Mouse (Mus musculus) spleen, adult 12 weeks (tissue): Measurements from ENCODE around the gene Flrt3.

Experiments
- DNase-seq: peaks from one replicate; pipeline ENCODE4 v3.0.0; 2022; ENCODE audit warnings: low spot score

The Flrt3 gene

DNA sequence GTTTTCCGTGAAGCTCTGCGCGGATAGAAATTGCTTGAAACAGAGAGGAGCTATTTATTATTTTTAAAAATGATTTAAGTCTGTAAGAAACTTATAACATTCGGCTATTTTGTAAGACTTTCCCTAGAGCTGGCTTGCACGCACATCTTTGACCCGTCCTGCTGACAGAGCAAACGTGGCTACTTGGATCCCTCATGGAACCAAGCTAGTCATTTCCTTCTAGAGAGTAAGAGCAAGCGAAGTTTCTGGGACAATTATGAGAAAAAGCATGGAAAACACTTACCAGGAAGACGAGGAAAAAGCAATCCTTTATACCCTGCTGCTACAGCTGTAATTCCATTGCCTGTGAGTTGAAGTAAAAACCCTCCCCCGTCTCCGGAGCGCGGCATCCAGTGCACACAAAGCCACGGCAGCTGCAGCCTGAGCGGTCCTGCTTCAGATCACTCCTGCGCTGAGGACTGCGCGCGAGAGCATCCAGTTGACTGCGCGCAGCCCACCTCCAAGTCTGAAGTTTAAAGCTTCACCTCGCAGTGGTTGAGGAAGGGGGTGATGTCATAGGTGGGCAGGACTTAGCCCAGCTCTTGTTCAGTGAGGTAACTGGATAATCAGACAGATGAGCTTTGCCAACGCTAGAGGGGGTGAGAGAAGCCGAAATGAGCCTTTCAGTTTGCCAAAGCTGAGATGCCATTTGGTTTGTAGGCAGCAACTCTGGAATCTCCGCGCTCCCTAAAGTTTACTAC is at the start of gene Flrt3:
Gene Flrt3 (minus strand): TSS at position 507 of the 740 bp plus-strand sequence.
- no peak for DNase-seq

DNA sequence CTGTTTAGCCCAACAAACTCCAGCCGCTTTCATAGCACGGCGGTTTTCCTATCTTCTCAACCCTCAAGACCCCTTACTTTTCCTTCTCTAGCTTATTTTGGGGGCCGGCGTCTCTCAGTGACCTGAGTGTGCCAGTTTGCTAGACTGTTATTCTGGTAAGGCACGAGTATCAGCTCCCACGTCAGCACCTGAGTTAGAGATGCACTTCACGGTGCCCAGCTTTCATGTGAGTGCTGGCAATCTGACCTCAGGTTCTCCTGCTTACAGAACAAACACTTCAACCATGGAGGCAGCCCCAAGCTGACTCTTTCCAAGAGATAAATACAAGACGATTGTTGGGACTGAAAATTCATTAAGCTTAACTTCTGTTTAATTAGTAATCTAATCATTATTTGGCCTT is 46.1 kb upstream of the Flrt3 start:
- no peak for DNase-seq

DNA sequence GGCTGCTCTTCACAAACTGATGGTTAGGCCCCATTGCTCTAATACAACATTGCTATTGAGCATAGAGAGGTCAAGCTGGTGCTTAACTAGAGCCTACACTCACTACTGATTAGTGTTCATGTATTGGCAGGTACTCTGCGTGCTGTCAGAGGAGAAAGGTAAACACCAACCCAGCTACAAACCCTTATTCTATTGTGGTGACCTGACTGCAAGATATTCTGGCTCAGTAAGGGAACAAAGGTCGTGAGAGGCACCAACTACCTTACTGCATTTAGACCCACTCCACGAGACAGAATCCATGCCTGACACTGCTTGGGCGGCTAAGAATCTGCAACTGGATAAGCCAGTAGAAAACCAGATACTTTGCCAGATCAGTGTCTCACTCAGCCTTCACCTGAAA is 44.6 kb upstream of the Flrt3 start:
- DNase-seq: no peak

DNA sequence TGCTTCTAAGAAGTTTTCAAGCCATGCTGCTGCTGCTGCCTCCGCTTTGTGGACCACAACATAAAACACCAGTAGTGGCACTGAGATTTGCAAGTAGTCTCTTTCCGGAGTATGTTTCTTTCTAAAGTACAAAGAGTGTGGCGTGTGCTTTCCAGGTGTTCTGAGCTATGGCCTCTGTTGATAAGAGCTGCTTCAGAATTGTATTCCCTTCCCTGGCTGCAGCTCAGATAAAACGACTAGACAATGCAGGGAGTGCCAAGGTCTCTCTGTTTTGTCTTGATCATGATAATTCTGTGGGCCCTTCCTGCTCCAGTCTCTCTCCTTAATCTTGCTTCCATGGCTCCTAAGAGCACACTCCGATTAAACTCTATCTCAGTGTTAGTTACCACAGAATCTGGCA is 36.3 kb upstream of the Flrt3 start:
- DNase-seq: no peak

DNA sequence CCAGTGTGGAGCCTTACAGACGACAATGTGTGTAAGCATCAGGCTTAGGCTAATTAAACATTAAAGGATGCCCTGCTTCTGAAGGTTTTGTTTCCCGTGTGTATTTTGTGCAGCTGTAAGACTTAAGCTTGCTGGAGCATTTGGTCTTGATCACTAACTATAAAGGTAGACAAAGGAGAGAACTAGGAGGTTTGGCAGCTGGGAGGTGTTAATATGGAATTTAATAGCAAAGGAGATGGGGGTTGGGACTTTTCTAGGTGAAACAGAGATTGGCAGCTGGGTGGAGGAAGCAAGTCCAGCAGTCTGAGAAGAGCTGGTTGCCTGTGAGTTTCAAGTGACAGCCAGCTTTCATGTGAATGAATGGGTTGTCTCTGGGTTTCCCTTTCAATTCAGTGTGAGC is 34.0 kb upstream of the Flrt3 start:
- no peak for DNase-seq

DNA sequence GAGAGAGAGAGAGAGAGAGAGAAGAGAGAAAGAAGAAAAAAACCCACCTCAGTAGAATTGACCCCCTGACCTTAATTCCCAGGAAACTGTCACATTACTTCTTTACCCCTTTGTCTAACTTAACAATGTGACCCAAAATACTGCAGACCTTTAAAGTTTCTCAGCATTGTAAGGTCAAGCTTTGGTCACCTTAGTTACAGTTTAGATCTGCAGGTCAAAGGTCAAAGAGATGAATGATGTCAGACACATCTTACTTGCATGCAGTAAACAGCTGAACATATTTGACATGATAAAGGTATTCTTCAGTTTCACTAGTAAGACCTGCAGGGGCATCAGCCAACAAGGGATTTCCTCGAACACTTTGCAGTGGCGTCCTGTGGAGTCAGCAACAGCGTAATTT is 32.9 kb upstream of the Flrt3 start:
- DNase-seq: no peak

DNA sequence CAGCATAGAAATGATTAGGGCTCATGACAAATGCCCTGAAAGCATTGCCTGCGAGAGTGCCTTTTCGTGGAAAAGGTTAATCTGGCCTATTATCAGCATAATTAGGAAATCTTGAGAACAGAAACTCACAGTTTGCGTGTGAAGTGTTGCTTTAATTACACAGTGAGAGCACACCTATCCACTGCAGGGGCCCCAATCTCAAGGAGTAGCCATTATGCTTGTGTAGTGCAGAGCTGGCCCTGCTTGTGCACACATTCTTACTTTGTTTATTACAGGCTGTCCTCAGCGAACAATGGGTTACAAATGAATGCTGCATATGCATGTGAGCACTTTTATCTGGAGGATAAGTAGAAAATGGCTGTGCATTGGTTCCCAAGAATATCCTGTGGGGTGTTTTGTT is 32.1 kb upstream of the Flrt3 start:
- no peak for DNase-seq

DNA sequence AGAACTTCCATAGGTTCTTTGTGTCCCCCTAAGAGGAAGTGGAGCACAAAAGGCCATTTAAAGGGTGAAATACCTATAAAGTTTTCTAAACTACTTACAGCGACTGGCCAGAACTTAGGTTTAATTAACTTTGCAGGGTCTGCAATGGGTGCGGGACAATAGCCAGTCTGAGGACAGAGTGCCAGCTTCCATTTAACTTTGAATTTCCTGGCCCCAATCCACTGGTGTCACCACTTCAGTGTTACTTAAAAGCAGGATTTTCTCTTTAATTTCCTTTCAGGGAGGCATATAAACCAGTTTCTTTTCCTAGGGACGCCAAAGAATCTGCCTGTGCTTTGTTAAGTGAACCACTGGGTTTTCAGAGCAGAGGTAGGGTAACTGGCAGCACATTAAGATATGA is 27.3 kb upstream of the Flrt3 start:
- DNase-seq: no peak

DNA sequence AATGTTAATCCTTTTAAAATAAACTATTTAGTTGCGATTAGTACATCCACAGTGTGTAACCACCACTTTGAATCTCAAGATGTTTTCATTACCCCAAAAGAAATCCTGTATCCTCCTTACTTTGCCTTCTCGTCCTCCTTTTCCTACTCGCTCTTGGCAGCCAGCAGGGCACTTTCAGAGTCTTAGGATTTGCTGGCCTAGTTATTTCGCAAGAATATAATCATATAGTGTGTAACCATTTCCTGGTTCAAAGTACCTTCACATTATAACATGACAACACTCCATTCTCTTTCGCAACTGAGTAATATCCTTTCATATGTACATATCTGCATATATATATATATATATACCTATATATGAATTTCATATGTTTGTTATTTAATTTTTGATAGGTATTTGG is 22.6 kb upstream of the Flrt3 start:
- DNase-seq: no peak

DNA sequence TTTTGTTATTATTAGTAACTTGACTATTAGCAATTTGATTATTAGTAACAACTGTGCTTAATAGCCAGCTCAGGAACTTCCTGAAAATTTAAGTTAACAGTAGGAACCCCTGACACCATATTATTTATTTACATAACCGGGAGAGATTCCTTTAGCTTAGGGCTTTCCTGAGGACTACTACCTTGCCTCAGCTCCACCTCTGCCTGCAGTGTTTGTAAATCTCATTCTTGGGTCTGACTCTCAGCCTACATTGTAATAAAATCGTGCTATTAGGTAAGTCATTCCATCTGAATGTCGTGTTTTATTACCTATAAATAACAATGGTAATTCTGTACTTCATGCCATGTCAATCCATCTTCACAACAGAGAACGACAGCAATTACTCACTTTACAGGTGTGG is 21.2 kb upstream of the Flrt3 start:
- DNase-seq: no peak

DNA sequence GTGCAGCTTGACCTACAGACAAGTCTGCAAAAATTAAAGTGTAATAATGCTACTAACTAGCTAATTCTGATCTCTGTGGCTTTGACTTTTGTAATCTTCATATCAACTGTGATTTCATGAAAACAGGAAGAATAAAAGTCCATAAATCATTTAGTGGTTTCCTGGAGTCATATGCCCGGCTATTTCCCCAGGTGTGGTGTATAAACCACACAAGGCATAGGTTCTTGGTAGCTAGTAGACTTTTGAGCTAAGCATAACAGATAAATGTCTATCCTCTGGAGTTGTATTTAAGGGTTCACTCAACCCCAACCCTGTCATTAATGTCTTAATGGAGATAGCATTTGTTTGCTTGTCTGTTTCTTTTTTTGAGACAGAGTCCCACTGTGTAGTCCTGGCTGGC is 20.1 kb upstream of the Flrt3 start:
- no peak for DNase-seq

DNA sequence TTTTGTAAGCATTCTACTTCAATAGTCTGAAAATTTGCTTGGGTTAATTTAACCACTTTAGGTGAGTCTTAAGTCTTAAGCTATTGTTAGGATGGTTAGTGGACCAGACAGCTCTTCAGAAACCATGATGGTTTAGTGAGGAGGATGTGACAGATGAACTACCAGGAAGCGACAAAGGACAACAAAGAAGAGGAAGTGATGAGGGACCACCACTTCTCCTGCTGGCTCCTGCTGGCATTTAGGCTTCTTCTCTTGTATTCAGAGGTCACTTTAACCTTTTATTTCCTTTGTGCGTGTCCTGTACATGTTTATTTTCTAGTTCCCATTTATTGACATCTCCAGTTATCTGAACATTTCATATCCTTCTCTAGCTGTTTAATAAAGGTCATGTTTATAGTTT is 19.6 kb upstream of the Flrt3 start:
- no peak for DNase-seq

DNA sequence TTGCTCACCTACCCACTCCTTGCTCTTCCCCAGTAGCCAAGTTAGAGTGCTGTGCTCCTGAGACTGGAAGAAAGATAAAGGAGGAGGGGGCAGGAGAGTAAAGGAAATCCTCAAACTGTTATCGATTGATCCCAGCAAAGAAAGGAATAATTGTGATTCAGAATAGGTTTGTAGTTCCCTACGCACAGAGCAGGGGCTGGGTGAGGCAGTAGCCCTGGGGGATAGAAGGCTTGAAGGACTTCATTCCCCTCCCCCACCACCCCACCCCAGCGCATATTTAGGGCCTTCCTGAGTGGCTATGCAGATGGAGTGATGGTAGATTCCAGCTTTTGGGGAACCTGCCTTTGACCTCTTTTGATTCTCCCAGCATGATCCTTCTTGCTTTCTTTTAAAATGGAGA is 5.5 kb upstream of the Flrt3 start:
- DNase-seq: no peak

DNA sequence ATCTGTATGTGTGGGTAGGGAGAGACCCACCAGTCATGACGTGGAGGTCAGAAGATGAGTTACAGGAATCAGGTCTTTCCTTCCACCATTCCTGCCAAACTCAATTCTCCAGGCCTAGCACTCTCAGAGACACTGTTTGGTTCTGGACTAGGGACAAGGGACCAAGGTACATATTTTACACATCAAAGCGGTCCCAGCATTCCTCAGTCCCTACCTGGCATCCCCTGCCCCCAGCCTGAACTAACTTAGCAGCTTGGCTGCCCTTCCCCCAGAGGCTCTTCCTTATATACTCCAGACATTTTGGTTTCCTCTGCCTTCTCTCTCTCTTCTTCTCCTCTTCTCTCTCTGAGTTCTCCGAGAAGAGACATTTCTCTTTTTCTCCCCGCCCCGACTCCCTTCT is 2.2 kb upstream of the Flrt3 start:
- DNase-seq: no peak

DNA sequence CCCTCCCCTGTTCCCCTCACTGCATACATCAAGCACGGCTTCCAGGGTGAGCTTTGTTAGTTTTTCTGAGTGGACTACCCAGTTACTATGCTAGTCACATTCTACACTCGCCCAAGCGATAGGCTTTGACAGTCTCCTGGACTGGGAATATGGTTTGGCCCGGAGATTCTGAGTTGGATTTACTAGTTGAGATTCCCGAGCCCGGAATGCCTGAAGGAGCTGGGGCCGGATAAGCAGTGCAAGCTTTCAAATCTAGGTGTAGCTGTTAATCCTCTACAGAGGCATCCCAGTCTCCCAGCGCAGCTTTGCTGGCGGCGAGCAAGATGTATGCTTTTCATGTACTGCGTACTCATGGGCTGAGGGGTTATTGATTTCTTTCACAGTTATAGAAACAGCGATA is 812 bp downstream of the Flrt3 start:
- DNase-seq: no peak

DNA sequence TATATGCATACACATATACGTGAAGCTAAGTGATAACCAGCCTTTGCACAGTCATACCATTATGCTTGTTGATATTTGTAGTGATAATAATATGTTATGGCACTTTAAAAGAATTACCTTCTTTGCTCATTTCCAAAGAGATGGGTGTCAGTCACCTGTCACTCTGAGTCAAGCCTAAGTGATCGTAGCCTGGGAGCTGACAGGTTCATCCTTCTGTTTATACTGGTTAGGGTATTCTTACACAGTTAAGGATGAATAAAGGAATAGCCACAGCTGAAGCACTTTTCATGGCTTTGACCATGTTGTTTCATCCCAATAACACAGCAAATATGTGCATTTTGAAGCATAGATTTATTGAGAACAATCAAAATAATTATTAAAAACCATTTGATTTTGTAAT is 1.5 kb downstream of the Flrt3 start:
- DNase-seq: no peak

DNA sequence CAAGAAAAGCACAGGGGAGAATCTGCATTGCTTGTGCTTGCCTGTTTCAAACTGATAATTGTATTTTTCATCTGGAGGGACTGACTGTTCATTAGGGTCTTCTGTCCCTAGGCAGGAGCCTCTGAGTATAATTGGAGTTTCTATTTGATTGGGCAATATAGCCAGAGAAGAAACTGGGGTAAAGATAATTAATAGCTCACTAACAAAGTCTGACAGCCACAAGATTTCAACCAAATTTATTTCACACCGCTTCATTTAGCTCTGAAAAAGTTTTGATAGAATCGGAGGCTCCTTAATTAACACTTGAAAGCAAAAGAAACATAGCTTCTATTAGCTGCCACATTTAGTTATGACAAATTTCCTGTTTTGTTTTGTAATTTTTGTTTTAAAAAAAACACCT is 2.2 kb downstream of the Flrt3 start:
- DNase-seq: no peak

DNA sequence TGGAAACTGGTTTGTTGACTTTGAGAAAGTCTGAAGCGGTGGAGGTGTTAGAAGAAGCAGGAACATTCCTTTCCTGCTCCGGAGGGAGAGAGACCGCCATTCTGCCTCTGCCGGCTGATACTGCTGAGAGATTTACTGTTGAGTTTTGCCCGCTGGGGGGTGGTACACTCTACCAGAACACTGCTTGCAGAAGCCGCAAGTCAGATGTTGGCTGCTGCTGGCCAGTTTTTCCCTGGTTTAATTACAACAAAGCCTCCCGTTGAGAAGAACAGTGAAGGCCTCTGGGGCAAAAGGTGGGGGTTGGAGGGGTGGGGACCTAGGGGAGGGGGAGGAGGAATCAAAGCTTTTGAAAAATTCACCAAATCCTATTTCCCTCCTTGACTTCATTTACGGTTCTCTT is 3.0 kb downstream of the Flrt3 start:
- no peak for DNase-seq

DNA sequence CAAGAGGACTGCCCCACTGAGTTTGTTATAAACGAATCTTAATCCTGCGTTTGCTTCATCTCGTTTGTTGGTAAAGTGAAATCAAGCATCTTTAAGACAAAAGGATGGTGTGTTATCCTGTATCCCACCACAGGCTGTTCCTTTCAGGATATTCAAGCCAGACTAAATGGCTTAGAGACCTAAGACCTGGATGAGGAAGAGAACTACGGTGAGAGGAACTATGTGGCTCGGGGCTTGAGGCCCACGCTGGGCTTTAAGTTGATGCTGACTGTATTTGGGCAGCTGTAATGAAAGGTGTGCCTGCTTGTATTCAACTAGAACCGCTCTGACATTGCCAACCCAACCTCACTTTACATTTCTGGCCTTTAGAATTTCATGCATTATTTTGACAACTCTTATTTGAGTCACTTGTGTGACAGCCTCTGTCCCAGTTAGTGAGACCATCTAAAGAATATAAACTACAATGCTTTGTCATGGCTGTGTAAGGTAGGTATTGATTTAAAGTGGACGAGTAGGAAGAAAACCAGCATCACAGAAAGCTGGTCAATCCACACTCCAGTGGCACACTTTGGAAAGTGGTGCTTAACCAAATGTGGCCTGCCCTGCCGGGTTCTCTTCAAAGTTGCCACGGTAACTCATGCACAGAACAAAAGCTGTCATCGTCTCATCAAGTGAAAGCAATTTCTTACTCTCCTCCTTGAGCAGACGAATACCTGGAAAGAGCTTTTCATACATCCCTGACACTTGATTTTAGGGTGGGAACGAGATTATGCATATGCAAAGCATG is 3.8 kb downstream of the Flrt3 start:
- no peak for DNase-seq

DNA sequence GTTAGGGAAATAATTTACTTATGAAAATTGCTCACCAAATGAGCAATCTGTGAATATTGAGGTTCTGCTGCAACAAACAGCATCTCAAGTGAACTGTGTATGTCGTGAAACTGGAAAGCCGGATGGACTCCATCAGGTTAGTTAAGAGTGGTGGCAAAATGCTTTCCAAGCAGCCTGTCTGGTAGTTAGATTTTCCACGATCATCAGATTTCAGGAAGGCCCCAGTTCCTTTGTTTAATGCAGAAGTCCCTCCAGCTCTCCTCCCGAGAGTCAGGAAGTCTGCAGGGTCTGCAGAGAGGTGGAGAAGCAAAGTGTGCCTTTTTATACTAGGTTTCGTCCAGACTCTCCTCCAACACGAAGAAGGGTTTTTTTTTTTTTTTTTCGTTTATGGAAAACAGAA is 4.4 kb downstream of the Flrt3 start:
- no peak for DNase-seq

DNA sequence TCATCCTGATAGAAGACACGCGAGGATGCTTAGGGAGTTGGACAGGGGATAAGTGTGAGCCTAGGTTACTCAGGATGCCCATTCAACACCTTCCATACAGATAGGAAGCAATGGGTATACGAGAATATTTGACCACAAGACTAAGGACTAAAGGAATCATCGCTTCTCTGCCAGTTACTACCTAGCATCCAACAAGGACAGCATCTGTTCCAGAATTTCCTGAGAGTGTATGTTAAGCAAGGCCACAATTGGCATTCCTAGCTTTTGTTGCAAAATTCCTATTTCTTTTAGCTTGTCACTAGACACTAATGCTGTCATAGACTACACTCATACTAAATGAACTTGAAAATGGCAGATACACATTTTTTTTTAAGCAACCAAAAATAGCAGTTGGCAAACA is 6.9 kb downstream of the Flrt3 start:
- DNase-seq: no peak

DNA sequence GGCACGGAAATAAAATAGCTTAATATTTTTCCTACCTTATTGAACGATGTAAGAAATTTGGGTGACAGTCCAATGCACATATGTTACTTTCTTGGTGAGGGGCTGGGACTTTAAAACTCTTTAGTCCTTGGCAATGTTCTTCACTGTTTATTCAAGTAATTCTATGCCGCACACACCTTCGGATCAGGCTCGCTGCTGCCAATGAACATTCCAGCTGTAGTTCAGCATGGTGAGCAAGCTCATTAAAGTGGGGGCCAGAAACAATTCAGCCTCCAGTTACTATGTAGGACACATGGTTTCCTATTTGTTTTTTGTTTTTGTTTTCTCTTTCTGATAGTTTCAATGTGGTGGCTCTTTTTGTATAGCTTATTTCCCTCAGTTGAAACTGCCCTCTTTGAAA is 8.6 kb downstream of the Flrt3 start:
- no peak for DNase-seq

DNA sequence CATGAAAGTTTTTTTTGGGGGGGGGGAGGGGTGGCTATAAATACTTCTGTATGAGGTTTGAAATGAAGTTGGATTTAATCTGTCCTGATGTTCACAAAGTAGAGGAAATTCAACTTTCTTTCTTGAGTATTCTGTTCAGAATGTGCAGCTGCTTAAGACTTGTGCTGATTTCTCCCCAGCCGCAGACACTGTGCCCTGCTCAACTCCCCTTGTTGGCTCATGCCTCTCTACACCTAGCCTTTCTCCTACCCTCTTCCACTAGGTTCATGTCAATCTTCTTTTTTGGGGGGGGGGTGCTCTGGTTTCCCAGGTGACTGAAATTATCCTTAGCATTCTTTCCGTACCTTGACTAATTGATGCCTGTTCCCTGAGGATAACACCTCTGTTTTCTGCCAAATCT is 17.3 kb downstream of the Flrt3 start:
- no peak for DNase-seq

DNA sequence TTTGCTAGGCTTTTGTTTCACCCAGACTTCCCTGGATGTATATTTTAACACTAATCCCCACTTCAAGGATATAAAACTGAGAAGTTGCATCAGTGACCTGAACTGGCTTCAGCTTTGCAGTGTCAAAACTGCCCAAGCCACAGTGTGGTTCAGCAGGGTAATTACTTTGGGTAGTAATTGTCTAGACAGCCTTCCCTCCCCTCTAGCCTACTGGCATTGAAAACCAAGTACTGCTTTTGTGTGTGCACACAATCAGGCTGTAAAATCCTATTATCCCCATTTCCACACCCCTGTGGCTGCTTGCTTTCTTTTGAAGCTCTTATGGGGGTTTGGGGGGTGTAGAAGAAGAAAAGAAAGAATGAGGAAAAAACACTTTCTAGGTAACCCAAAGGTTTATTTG is 17.8 kb downstream of the Flrt3 start:
- DNase-seq: no peak
